Mouse (Mus musculus): ENCODE measurements around the gene Gm10053. TPM values are rescaled to one million over a fixed set of nuclear protein-coding genes. Genes with fewer than 3 reads are reported as not detected.
"Not testable (repeated sequence)": the region's sequence is repeated elsewhere in the genome, so short reads cannot be mapped to it uniquely, and the experiment has no call there.

The Gm10053 gene
- 10.2 and 14.2 TPM in 2 replicates for polyA plus RNA-seq (2012; rRNA removed)

- not testable (repeated sequence) for H3K4me1 ChIP-seq (ENCODE audit: control insufficient read depth, insufficient read depth, low read length); H3K36me3 ChIP-seq (ENCODE audit: control insufficient read depth, insufficient read depth, low read length); H3K27me3 ChIP-seq (ENCODE audit: control insufficient read depth, insufficient read depth, low read length); H3K4me3 ChIP-seq (ENCODE audit: control insufficient read depth, low read depth, low read length); H3K27ac ChIP-seq (ENCODE audit: control insufficient read depth, insufficient read depth, low read depth, low read length)
Observed at GRCm38 (mm10) chr19:24875129-24875870, at the start of gene Gm10053. Gm10053 (plus strand) TSS chr19:24875686.

GRCm38 (mm10) chr19:24842080-24842479 is 33.4 kb upstream of the Gm10053 start:
- TF ChIP-seq POLR2A (IDR thresholded peaks at IDR 0.05; ENCODE audit: control insufficient read depth, low read depth, low read length) (no peak), CTCF (IDR thresholded peaks at IDR 0.05; ENCODE audit: control insufficient read depth, insufficient read depth, insufficient replicate concordance, low read depth, low read length) (no peak)
- no peaks in the 10 kb centered on the region for H3K4me1 ChIP-seq (ENCODE audit: control insufficient read depth, insufficient read depth, low read length)
- H3K27ac ChIP-seq (ENCODE audit: control insufficient read depth, insufficient read depth, low read depth, low read length) = no peak overlapping the region
- H3K27me3 ChIP-seq (ENCODE audit: control insufficient read depth, insufficient read depth, low read length) = no peaks in the 10 kb centered on the region
- H3K4me3 ChIP-seq (ENCODE audit: control insufficient read depth, low read depth, low read length) = no peak overlapping the region
- no peaks in the 10 kb centered on the region for H3K36me3 ChIP-seq (ENCODE audit: control insufficient read depth, insufficient read depth, low read length)

- H3K36me3 ChIP-seq (ENCODE audit: control insufficient read depth, insufficient read depth, low read length) = no peaks in the 10 kb centered on the region
- H3K27ac ChIP-seq (ENCODE audit: control insufficient read depth, insufficient read depth, low read depth, low read length) = no peak overlapping the region
- no peaks in the 10 kb centered on the region for H3K27me3 ChIP-seq (ENCODE audit: control insufficient read depth, insufficient read depth, low read length)
- no peak for TF ChIP-seq CTCF (IDR thresholded peaks at IDR 0.05; ENCODE audit: control insufficient read depth, insufficient read depth, insufficient replicate concordance, low read depth, low read length)
- no peaks in the 10 kb centered on the region for H3K4me1 ChIP-seq (ENCODE audit: control insufficient read depth, insufficient read depth, low read length)
- no peak overlapping the region for H3K4me3 ChIP-seq (ENCODE audit: control insufficient read depth, low read depth, low read length)
Observed at GRCm38 (mm10) chr19:24845007-24845546, 30.4 kb upstream of the Gm10053 start.

- TF ChIP-seq CTCF (IDR thresholded peaks at IDR 0.05; ENCODE audit: control insufficient read depth, insufficient read depth, insufficient replicate concordance, low read depth, low read length) (no peak), POLR2A (IDR thresholded peaks at IDR 0.05; ENCODE audit: control insufficient read depth, low read depth, low read length) (no peak)
- no peaks in the 10 kb centered on the region; the same call in 1 of the 2 replicates for H3K4me1 ChIP-seq (ENCODE audit: control insufficient read depth, insufficient read depth, low read length)
- no peaks in the 10 kb centered on the region for H3K36me3 ChIP-seq (ENCODE audit: control insufficient read depth, insufficient read depth, low read length)
- H3K27ac ChIP-seq (ENCODE audit: control insufficient read depth, insufficient read depth, low read depth, low read length) = no peak overlapping the region
- H3K27me3 ChIP-seq (ENCODE audit: control insufficient read depth, insufficient read depth, low read length) = no peaks in the 10 kb centered on the region
- H3K4me3 ChIP-seq (ENCODE audit: control insufficient read depth, low read depth, low read length) = no peak overlapping the region
Observed at GRCm38 (mm10) chr19:24848345-24848744, 27.1 kb upstream of the Gm10053 start.

GRCm38 (mm10) chr19:24848844-24849243 is 26.6 kb upstream of the Gm10053 start:
- Histone ChIP-seq H3K27ac (ENCODE audit: control insufficient read depth, insufficient read depth, low read depth, low read length) (no peak overlapping the region), H3K4me3 (ENCODE audit: control insufficient read depth, low read depth, low read length) (no peak overlapping the region)
- no peak for TF ChIP-seq CTCF (IDR thresholded peaks at IDR 0.05; ENCODE audit: control insufficient read depth, insufficient read depth, insufficient replicate concordance, low read depth, low read length)

GRCm38 (mm10) chr19:24851456-24852315 is 23.8 kb upstream of the Gm10053 start:
- Histone ChIP-seq H3K36me3 (ENCODE audit: control insufficient read depth, insufficient read depth, low read length) (no peaks in the 10 kb centered on the region), H3K4me3 (ENCODE audit: control insufficient read depth, low read depth, low read length) (no peak overlapping the region), H3K4me1 (ENCODE audit: control insufficient read depth, insufficient read depth, low read length) (no peaks in the 10 kb centered on the region; the same call in 1 of the 2 replicates), H3K27me3 (ENCODE audit: control insufficient read depth, insufficient read depth, low read length) (no peaks in the 10 kb centered on the region), H3K27ac (ENCODE audit: control insufficient read depth, insufficient read depth, low read depth, low read length) (no peak overlapping the region)
- TF ChIP-seq POLR2A (IDR thresholded peaks at IDR 0.05; ENCODE audit: control insufficient read depth, low read depth, low read length) (no peak), CTCF (IDR thresholded peaks at IDR 0.05; ENCODE audit: control insufficient read depth, insufficient read depth, insufficient replicate concordance, low read depth, low read length) (no peak)

More at GRCm38 (mm10) chr19:24848844-24849243, 26.6 kb upstream of the Gm10053 start:
- H3K36me3 ChIP-seq (ENCODE audit: control insufficient read depth, insufficient read depth, low read length) = no peaks in the 10 kb centered on the region
- H3K27me3 ChIP-seq (ENCODE audit: control insufficient read depth, insufficient read depth, low read length) = no peaks in the 10 kb centered on the region
- no peaks in the 10 kb centered on the region; the same call in 1 of the 2 replicates for H3K4me1 ChIP-seq (ENCODE audit: control insufficient read depth, insufficient read depth, low read length)

GRCm38 (mm10) chr19:24861276-24861611 is 14.2 kb upstream of the Gm10053 start:
- H3K27me3 ChIP-seq (ENCODE audit: control insufficient read depth, insufficient read depth, low read length) = no peaks in the 10 kb centered on the region
- H3K36me3 ChIP-seq (ENCODE audit: control insufficient read depth, insufficient read depth, low read length) = no peaks in the 10 kb centered on the region
- H3K27ac ChIP-seq (ENCODE audit: control insufficient read depth, insufficient read depth, low read depth, low read length) = no peak overlapping the region
- H3K4me1 ChIP-seq (ENCODE audit: control insufficient read depth, insufficient read depth, low read length) = peaks cover 3% of the 10 kb centered on the region; the same call in 1 of the 2 replicates
- H3K4me3 ChIP-seq (ENCODE audit: control insufficient read depth, low read depth, low read length) = peak overlapping the region; percentile 38
- TF ChIP-seq POLR2A (IDR thresholded peaks at IDR 0.05; ENCODE audit: control insufficient read depth, low read depth, low read length) (no peak), CTCF (IDR thresholded peaks at IDR 0.05; ENCODE audit: control insufficient read depth, insufficient read depth, insufficient replicate concordance, low read depth, low read length) (no peak)

Data from testis, adult 2 months (tissue).